Comparison of ENCODE assay signal across 14 mouse cellular contexts in the genomic region with DNA sequence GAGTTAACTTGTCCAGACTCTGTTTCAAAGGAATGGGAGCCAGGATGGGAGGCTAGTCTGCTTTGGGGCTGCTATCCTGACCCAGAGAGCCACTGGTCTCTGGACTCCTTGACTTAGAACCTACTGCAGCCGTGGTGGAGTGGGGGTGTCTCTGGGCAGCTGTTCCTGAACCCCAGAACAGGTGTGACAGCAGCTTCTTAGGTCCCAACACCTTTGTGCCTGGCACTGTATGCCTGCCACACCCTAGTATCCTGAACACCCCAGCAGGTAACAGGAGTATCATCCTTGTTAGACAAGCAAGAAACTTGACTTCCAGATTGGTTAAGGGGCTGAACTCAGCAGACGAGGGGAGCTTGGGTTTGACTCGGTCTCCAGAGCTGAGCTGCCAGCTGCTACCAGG.
DNase-seq lines count a peak whose midpoint lies in the region; ATAC-seq lines count a peak whose summit lies in the region.
"Had no signal": no experiment of that assay in that cellular context is flagged by ENCODE, and none has a peak within 500 bp of the region (broad histone marks: within the 10 kb centered on the region; RNA-seq: fewer than 3 reads in every experiment).

No protein-coding gene starts in this region.

- no peaks in the 10 kb centered on the region for H3K9me3 ChIP-seq in heart, embryonic 15.5 days (replicated peaks)
- H3K9me3 ChIP-seq in neural tube, embryonic 15.5 days (replicated peaks) = no peaks in the 10 kb centered on the region

- H3K27ac ChIP-seq in heart, embryonic 15.5 days = peak overlapping the region; percentile 81
- no peak overlapping the region for H3K27ac ChIP-seq in neural tube, embryonic 15.5 days (replicated peaks)

- H3K4me2 ChIP-seq in heart, embryonic 15.5 days = no peak overlapping the region
- no peak overlapping the region for H3K4me2 ChIP-seq in neural tube, embryonic 15.5 days
- H3K4me2 ChIP-seq: liver, embryonic 11.5 days had no signal

- H3K36me3 ChIP-seq in heart, embryonic 15.5 days = peaks cover 9% of the 10 kb centered on the region; the same call in 1 of the 2 replicates
- peaks cover 21% of the 10 kb centered on the region for H3K36me3 ChIP-seq in neural tube, embryonic 15.5 days

- H3K27me3 ChIP-seq in heart, embryonic 15.5 days = peaks cover 8% of the 10 kb centered on the region
- H3K27me3 ChIP-seq in neural tube, embryonic 15.5 days (replicated peaks) = no peaks in the 10 kb centered on the region

- WGBS in heart, embryonic 15.5 days = 51% methylated on average over 3 of the region's 3 CpGs
- WGBS in neural tube, embryonic 15.5 days = 72% methylated on average over 3 of the region's 3 CpGs

- peaks cover 68% of the 10 kb centered on the region for H3K4me1 ChIP-seq in heart, embryonic 15.5 days (replicated peaks)
- peaks cover 65% of the 10 kb centered on the region for H3K4me1 ChIP-seq in neural tube, embryonic 15.5 days

- no peak overlapping the region for H3K9ac ChIP-seq in heart, embryonic 15.5 days
- H3K9ac ChIP-seq in neural tube, embryonic 15.5 days (replicated peaks) = 0 out of 2 replicates have a peak overlapping the region, but pooled peaks have one; percentile 20

- DNase-seq in cerebellum, adult 9-10 months = peak; percentile 22
- DNase-seq in cerebellum, adult 18-20 months = no peak
- no peak for DNase-seq in heart, adult 8-10 months (ENCODE audit: low spot score)
- DNase-seq in neural tube, embryonic 10.5 days (ENCODE audit: extremely low spot score, low spot score) = no peak
- DNase-seq in layer of hippocampus, adult 9-10 months (ENCODE audit: low spot score) = no peak
- no peak for DNase-seq in thymus, postnatal 14 days
- DNase-seq: adrenal gland, postnatal 36 days; cerebellum, adult 11 months; kidney, adult 8-10 months; lung, postnatal 36 days; right cerebral cortex, postnatal 4 days had no signal

- no peak for ATAC-seq in heart, embryonic 15.5 days (replicated peaks; ENCODE audit: insufficient number of reproducible peaks, insufficient read depth, low FRiP score, low read depth)
- no peak for ATAC-seq in neural tube, embryonic 15.5 days (ENCODE audit: low FRiP score)

- H3K4me3 ChIP-seq in heart, embryonic 15.5 days = no peak overlapping the region
- H3K4me3 ChIP-seq in neural tube, embryonic 15.5 days (replicated peaks) = no peak overlapping the region
